Mouse (Mus musculus) neural tube, embryonic 12.5 days (tissue): ENCODE data around the gene Inhbc. TPM values are rescaled to one million over a fixed set of nuclear protein-coding genes. Genes with fewer than 3 reads are reported as not detected.
A peak's percentile ranks its signal among the peaks of the same experiment; 100 is the strongest.

Experiments
- ATAC-seq: fragments of 200-750 bp; cut with Nextera tagmentation; 2 replicates; pipeline ENCODE4 v1.8.0; 2017; ENCODE audit warnings: low read depth, mild to moderate bottlenecking, moderate TSS enrichment, moderate library complexity; ENCODE audit not compliant: low FRiP score
- H3K27ac ChIP-seq: fragments of 300-500 bp; sonication (generic); 2 replicates; pipeline ENCODE4 v1.5.1; 2016
- H3K27me3 ChIP-seq: fragments of 300-500 bp; sonication (generic); replicated peaks from 2 replicates; pipeline ENCODE4 v1.6.1; 2016; ENCODE audit warnings: mild to moderate bottlenecking
- H3K36me3 ChIP-seq: fragments of 300-500 bp; sonication (generic); 2 replicates; pipeline ENCODE4 v1.6.1; 2016; ENCODE audit warnings: mild to moderate bottlenecking
- H3K4me1 ChIP-seq: fragments of 300-500 bp; sonication (generic); 2 replicates; pipeline ENCODE4 v1.6.1; 2016
- H3K4me2 ChIP-seq: fragments of 300-500 bp; sonication (generic); replicated peaks from 2 replicates; pipeline ENCODE4 v1.6.1; 2016; ENCODE audit warnings: mild to moderate bottlenecking
- H3K4me3 ChIP-seq: fragments of 300-500 bp; sonication (generic); 2 replicates; pipeline ENCODE4 v1.5.1; 2016
- H3K9ac ChIP-seq: fragments of 300-500 bp; sonication (generic); 2 replicates; pipeline ENCODE4 v1.6.1; 2016; ENCODE audit warnings: mild to moderate bottlenecking
- H3K9me3 ChIP-seq: fragments of 300-500 bp; sonication (generic); 2 replicates; pipeline ENCODE4 v1.6.1; 2016; ENCODE audit warnings: mild to moderate bottlenecking
- WGBS: fragments of 180-500 bp; shearing (Covaris S2); methylation state at CpG from one replicate; pipeline ENCODE4 v1.1.7; 2016; 5-methylcytosine and 5-hydroxymethylcytosine counted together
- polyA plus RNA-seq: library from polyadenylated mRNA; unstranded; fragments of >200 nt; fragmentation: Nextera tagmentation; extraction: Ambion mirVana; gene quantifications from 2 replicates; pipeline ENCODE4 v1.2.1, GENCODE M21; 2016

The Inhbc gene
- polyA plus RNA-seq: not detected in 2 replicates

DNA sequence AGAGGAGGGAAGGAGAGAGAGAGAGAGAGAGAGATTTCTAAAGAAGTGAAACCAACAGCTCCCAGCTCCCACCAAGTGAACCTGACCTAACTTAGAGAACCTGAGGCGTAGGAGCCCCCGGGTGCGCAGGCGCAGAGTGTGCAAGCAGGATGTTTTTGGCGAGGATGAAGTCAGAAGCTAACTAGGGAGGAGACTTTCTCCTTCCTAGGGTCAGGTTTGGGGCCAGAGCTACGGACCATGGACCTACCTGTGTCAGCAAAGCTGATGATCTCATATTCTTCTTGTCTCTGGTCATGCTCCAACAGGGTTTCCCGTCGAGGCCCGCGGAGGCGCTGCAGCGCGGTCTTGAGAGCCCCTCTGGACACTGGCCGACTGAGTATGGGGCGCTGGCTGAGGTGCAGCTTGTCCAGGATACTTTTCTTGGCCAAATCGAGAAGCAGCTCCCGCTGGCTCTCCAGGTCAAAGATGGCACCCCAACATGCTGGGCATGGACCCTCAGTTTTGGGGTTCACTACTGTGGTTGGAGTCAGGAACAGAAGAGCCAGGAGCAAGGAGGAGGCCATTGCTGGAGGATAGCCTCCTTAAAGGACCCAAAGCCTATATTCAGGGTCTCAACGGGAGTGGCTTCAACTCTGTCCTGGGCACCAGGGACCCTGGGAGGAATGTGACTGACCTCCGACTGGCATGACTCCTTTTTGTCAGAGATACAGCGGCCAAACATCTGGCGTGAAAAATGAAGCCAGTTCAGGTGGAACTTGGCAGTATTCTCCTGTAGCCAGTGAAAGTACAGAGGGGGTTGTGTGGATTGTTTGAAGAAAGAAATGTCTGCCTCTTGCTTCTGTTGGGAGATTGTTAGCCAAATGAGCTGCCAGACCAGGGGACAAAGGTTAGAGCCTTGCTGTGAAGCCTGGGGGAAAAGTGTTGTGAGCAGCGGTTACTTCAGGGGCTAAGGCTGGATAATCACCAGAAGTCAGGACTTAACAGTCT, at the start of gene Inhbc:
Gene Inhbc, minus strand, starts transcription at position 598 of the 987 bp plus-strand sequence.
- Histone ChIP-seq H3K9me3 (no peaks in the 10 kb centered on the region), H3K36me3 (no peaks in the 10 kb centered on the region), H3K27ac (no peak within 1 kb of the TSS), H3K4me3 (no peak within 1 kb of the TSS), H3K27me3 (no peaks in the 10 kb centered on the region), H3K4me1 (no peaks in the 10 kb centered on the region), H3K9ac (no peak within 1 kb of the TSS), H3K4me2 (no peak within 1 kb of the TSS)
- no peak for ATAC-seq
- 81% methylated on average over 22 of the region's 22 CpGs for WGBS

- no peaks in the 10 kb centered on the region for H3K27me3 ChIP-seq
- 81% methylated on average over 3 of the region's 3 CpGs for WGBS
- H3K4me2 ChIP-seq: no peak overlapping the region
- H3K4me3 ChIP-seq: no peak overlapping the region
- ATAC-seq: no peak
- H3K36me3 ChIP-seq: no peaks in the 10 kb centered on the region
- no peaks in the 10 kb centered on the region for H3K9me3 ChIP-seq
- H3K9ac ChIP-seq: no peak overlapping the region
- H3K27ac ChIP-seq: no peak overlapping the region
- H3K4me1 ChIP-seq: no peaks in the 10 kb centered on the region
Measured at GRCm38 (mm10) chr10:127414141-127414540, 43.9 kb upstream of the Inhbc start.

DNA sequence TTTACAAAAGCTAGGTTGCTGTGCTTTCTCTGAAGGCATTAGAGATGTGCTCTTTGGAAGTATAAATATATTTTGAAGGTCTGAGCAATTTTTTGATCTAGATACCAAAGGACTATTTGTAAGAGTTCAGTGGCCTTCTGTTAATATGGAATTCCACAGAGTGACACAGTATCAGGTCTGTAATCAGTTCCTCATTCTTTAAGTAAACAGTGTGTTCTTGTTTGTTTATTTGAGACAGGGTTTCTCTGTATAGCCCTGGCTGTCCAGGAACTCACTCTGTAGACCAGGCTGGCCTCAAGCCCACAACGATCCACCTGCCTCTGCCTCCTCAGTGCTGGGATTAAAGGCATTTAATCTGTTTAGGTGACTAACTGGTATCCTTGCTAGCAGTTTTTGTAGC, 43.4 kb upstream of the Inhbc start:
- Histone ChIP-seq H3K4me2 (no peak overlapping the region), H3K4me3 (no peak overlapping the region), H3K9ac (no peak overlapping the region), H3K36me3 (no peaks in the 10 kb centered on the region), H3K4me1 (no peaks in the 10 kb centered on the region), H3K9me3 (no peaks in the 10 kb centered on the region), H3K27ac (no peak overlapping the region), H3K27me3 (no peaks in the 10 kb centered on the region)
- WGBS: 95% methylated on average over 1 of the region's 1 CpGs
- ATAC-seq: no peak

GRCm38 (mm10) chr10:127412776-127413175, 42.5 kb upstream of the Inhbc start:
- ATAC-seq: no peak
- Histone ChIP-seq H3K36me3 (no peaks in the 10 kb centered on the region; the same call in 1 of the 2 replicates), H3K9ac (no peak overlapping the region), H3K27ac (no peak overlapping the region), H3K27me3 (no peaks in the 10 kb centered on the region), H3K4me1 (no peaks in the 10 kb centered on the region), H3K9me3 (no peaks in the 10 kb centered on the region), H3K4me2 (no peak overlapping the region), H3K4me3 (no peak overlapping the region)
- 71% methylated on average over 2 of the region's 2 CpGs for WGBS

DNA sequence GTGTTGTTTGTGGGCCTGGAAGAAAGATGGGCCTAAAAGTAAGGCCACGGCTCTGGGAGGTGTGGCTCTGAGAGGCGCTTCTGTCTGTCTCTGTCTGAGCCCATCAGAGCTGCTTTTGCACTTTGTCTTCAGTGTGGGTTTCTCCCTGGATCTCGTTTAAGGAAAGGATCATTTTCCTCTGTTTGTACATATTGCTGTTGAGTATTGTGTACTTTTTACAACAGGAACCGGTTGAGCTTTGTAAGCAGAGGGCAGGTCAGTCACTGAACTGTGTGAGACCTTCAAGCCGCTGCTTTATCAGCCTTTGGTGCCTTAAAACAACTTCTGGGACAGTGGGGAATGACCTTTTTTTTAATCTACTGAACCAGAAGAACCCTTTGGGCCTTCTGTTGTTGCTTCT, 41.9 kb upstream of the Inhbc start:
- no peaks in the 10 kb centered on the region for H3K9me3 ChIP-seq
- no peaks in the 10 kb centered on the region; the same call in 1 of the 2 replicates for H3K36me3 ChIP-seq
- H3K4me1 ChIP-seq: no peaks in the 10 kb centered on the region
- H3K9ac ChIP-seq: no peak overlapping the region
- H3K4me2 ChIP-seq: no peak overlapping the region
- no peak overlapping the region for H3K27ac ChIP-seq
- no peak for ATAC-seq
- 30% methylated on average over 5 of the region's 5 CpGs for WGBS
- no peak overlapping the region for H3K4me3 ChIP-seq
- H3K27me3 ChIP-seq: no peaks in the 10 kb centered on the region

- WGBS: 39% methylated on average over 4 of the region's 4 CpGs
- H3K4me1 ChIP-seq: no peaks in the 10 kb centered on the region
- H3K9me3 ChIP-seq: no peaks in the 10 kb centered on the region
- H3K4me2 ChIP-seq: no peak overlapping the region
- no peak overlapping the region for H3K27ac ChIP-seq
- H3K4me3 ChIP-seq: no peak overlapping the region
- no peaks in the 10 kb centered on the region for H3K27me3 ChIP-seq
- H3K9ac ChIP-seq: no peak overlapping the region
- no peak for ATAC-seq
- H3K36me3 ChIP-seq: peaks cover 2% of the 10 kb centered on the region; the same call in 1 of the 2 replicates
Measured at GRCm38 (mm10) chr10:127407391-127407790, 37.2 kb upstream of the Inhbc start.

- H3K27ac ChIP-seq: no peak overlapping the region
- 98% methylated on average over 3 of the region's 3 CpGs for WGBS
Measured at GRCm38 (mm10) chr10:127404701-127405100, 34.5 kb upstream of the Inhbc start.

GRCm38 (mm10) chr10:127391774-127392173, 21.5 kb upstream of the Inhbc start:
- WGBS: 87% methylated on average over 6 of the region's 6 CpGs
- Histone ChIP-seq H3K27ac (no peak overlapping the region), H3K9me3 (no peaks in the 10 kb centered on the region), H3K4me2 (no peak overlapping the region), H3K9ac (no peak overlapping the region), H3K27me3 (no peaks in the 10 kb centered on the region), H3K4me1 (no peaks in the 10 kb centered on the region), H3K36me3 (peaks cover 12% of the 10 kb centered on the region; the same call in 1 of the 2 replicates), H3K4me3 (no peak overlapping the region)
- ATAC-seq: no peak

More at GRCm38 (mm10) chr10:127404701-127405100, 34.5 kb upstream of the Inhbc start:
- Histone ChIP-seq H3K9me3 (no peaks in the 10 kb centered on the region), H3K4me2 (no peak overlapping the region), H3K36me3 (peaks cover 24% of the 10 kb centered on the region), H3K9ac (no peak overlapping the region), H3K4me1 (no peaks in the 10 kb centered on the region), H3K27me3 (no peaks in the 10 kb centered on the region), H3K4me3 (no peak overlapping the region)
- ATAC-seq: no peak

DNA sequence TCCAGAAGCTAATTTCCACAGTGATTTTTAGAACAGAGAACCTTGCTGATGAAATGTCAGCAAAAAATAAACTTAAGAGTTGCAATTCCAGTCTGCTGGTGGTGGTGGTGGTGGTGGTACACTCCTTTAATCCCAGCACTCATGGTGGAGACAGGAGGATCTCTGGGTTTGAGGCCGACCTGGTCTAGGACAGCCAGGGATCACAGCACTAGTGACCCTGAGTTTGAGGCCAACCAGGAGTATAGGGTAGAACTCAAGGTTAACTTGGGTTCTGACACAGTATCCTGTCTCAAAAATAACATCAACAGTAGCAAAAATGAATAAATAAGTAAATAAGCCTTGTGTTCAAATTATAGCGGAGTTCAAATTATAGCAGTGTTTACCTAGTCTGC, 11.5 kb upstream of the Inhbc start:
- Histone ChIP-seq H3K9ac (peak overlapping the region; percentile 10; the same call in 1 of the 2 replicates), H3K4me3 (peak overlapping the region; percentile 62), H3K27ac (no peak overlapping the region), H3K9me3 (no peaks in the 10 kb centered on the region), H3K4me2 (peak overlapping the region; percentile 73), H3K36me3 (no peaks in the 10 kb centered on the region), H3K4me1 (peaks cover 20% of the 10 kb centered on the region), H3K27me3 (no peaks in the 10 kb centered on the region)
- no peak for ATAC-seq
- WGBS: 62% methylated on average over 2 of the region's 2 CpGs

GRCm38 (mm10) chr10:127380767-127381742, 10.8 kb upstream of the Inhbc start:
- no peaks in the 10 kb centered on the region for H3K9me3 ChIP-seq
- peak overlapping the region; percentile 73 for H3K4me2 ChIP-seq
- H3K9ac ChIP-seq: peak overlapping the region; percentile 70
- H3K36me3 ChIP-seq: no peaks in the 10 kb centered on the region
- no peaks in the 10 kb centered on the region for H3K27me3 ChIP-seq
- peaks cover 20% of the 10 kb centered on the region for H3K4me1 ChIP-seq
- 2% methylated on average over 51 of the region's 79 CpGs for WGBS
- H3K27ac ChIP-seq: peak overlapping the region; percentile 87
- H3K4me3 ChIP-seq: peak overlapping the region; percentile 62
- peak; percentile 70 for ATAC-seq

DNA sequence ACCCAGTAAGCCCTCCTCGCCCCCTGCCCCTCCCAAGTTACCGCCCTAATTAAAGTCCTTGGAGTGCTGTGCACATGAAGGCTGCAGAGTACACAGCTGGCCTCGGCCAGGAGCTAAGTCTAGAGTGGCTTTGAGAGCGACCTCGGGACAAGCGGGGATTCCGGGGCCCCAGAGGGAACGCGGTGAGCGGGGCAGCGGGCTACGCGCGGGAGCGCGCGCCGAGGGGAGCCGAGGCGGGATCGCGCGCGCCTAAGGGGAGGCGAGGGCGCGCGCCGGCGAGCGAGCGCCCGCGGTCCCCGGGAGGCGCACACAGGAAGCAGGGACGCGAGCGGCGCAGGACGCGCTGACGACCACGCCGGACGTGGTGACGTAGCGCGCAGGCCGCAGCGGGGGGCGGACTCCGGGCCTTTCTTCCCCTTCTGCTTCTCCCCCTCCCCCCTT, 10.0 kb upstream of the Inhbc start, which contains the start of gene R3hdm2:
Gene R3hdm2, plus strand, starts transcription at position 77 of the 441 bp plus-strand sequence.
- Histone ChIP-seq H3K36me3 (no peaks in the 10 kb centered on the region), H3K9ac (peak within 1 kb of the TSS; percentile 70), H3K4me2 (peak within 1 kb of the TSS; percentile 73), H3K27ac (peak within 1 kb of the TSS; percentile 87), H3K4me1 (peaks cover 20% of the 10 kb centered on the region), H3K27me3 (no peaks in the 10 kb centered on the region), H3K4me3 (peak within 1 kb of the TSS; percentile 62), H3K9me3 (no peaks in the 10 kb centered on the region)
- WGBS: under 1% methylated on average over 52 of the region's 53 CpGs
- ATAC-seq: peak; percentile 95
